Mouse (Mus musculus) myocyte (in vitro differentiated cells): ENCODE results near the gene Ppp1r16b.

Source experiments
- CEBPB ChIP-seq: IDR thresholded peaks from 2 replicates; pipeline ENCODE4 v1.6.1; 2011; ENCODE audit warnings: mild to moderate bottlenecking, moderate library complexity; ENCODE audit not compliant: poor library complexity, insufficient read depth, severe bottlenecking
- E2F4 ChIP-seq: IDR thresholded peaks from one replicate; pipeline ENCODE4 v1.6.1; 2011; ENCODE audit warnings: mild to moderate bottlenecking, control low read depth, moderate library complexity; ENCODE audit not compliant: insufficient read depth
- MAX ChIP-seq: IDR thresholded peaks from one replicate; pipeline ENCODE4 v1.6.1; 2011; ENCODE audit warnings: low read depth, mild to moderate bottlenecking, control low read depth
- MYOD1 ChIP-seq, 3 experiments: IDR thresholded peaks; one replicate each; pipeline ENCODE4 v1.6.1; 2011; ENCODE audit warnings: control low read depth in 2 of 3, low read depth in 2 of 3, mild to moderate bottlenecking in 2 of 3, moderate library complexity in 1 of 3; ENCODE audit not compliant: insufficient read length in 2 of 3, control insufficient read depth in 1 of 3
- MYOG ChIP-seq, 3 experiments: IDR thresholded peaks; one replicate each; pipeline ENCODE4 v1.6.1; 2011; ENCODE audit warnings: control low read depth in 2 of 3, low read depth in 2 of 3, mild to moderate bottlenecking in 2 of 3; ENCODE audit not compliant: insufficient read length in 2 of 3, control insufficient read depth in 1 of 3, insufficient read depth in 1 of 3
- POLR2A ChIP-seq: IDR thresholded peaks from one replicate; pipeline ENCODE4 v1.6.1; 2011; ENCODE audit warnings: low read depth, mild to moderate bottlenecking, control low read depth, moderate library complexity; ENCODE audit not compliant: insufficient read length
- POLR2AphosphoS2 ChIP-seq: IDR thresholded peaks from one replicate; pipeline ENCODE4 v1.6.1; 2011; ENCODE audit warnings: low read depth, control low read depth; ENCODE audit not compliant: insufficient read length
- REST ChIP-seq: IDR thresholded peaks from one replicate; pipeline ENCODE4 v1.6.1; 2011; ENCODE audit warnings: mild to moderate bottlenecking, control low read depth, moderate library complexity; ENCODE audit not compliant: insufficient read depth, insufficient read length
- SRF ChIP-seq: IDR thresholded peaks from one replicate; pipeline ENCODE4 v1.6.1; 2011; ENCODE audit warnings: low read depth; ENCODE audit not compliant: control insufficient read depth, insufficient read length
- TCF12 ChIP-seq: IDR thresholded peaks from one replicate; pipeline ENCODE4 v1.6.1; 2011; ENCODE audit warnings: mild to moderate bottlenecking, control low read depth; ENCODE audit not compliant: poor library complexity, insufficient read depth, severe bottlenecking
- TCF3 ChIP-seq: IDR thresholded peaks from one replicate; pipeline ENCODE4 v1.6.1; 2011; ENCODE audit warnings: low read depth, control low read depth; ENCODE audit not compliant: insufficient read length
- USF1 ChIP-seq: IDR thresholded peaks from one replicate; pipeline ENCODE4 v1.6.1; 2011; ENCODE audit warnings: low read depth, mild to moderate bottlenecking, control low read depth, moderate library complexity

GRCm38 (mm10) chr2:158778349-158778748 is 113.2 kb downstream of the Ppp1r16b start:
- TF ChIP-seq POLR2A (no peak), CEBPB (no peak), MYOG (IDR thresholded peaks at IDR 0.05; ENCODE audit: control insufficient read depth in 1 of 3, insufficient read depth in 1 of 3, insufficient read length in 2 of 3, low read depth in 2 of 3) (no peak), POLR2AphosphoS2 (no peak), USF1 (no peak), E2F4 (no peak), SRF (no peak), TCF12 (no peak), MAX (no peak), MYOD1 (IDR thresholded peaks at IDR 0.05; ENCODE audit: control insufficient read depth in 1 of 3, insufficient read length in 2 of 3, low read depth in 2 of 3) (no peak), REST (no peak), TCF3 (no peak)
